Mouse (Mus musculus): ENCODE measurements around the gene Fars2.
"Not testable (repeated sequence)": the region's sequence is repeated elsewhere in the genome, so short reads cannot be mapped to it uniquely, and the experiment has no call there.

The Fars2 gene

DNA sequence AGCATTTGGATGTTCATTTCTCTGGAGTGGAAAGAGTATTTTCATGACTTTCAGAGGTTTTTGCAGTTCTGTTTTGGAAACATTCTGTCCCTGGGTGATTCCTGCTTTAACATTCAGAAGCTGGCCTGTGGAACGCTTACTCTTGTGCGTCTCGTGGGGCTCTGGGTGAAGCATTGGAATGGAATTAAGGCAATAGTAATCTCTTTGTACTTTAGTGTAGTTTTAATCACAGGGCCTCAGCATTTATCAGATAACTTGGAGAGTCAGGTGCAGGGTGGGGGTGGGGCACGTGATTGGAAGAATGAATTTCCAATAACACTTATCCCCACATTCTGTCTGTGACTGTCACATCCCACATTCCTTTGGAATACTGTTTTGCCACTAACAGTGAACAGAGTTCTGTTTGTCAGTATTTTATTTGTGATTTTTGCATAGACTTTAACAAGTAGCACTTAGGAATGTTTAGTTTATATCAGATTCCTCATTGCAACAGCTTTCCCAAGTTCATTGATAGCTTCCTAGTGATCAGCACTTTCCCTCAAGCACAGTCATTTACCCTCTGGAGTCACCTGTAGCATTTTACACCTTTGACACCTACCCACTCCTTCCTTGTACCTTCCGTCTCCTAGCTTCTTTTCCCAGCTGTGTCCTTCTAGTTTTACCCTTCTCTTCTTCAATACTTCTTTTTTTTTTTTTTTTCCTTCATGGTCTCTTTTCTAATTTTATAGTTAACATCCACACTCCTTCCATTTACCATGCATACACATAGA lies 23.2 kb downstream of the Fars2 start:
- in situ Hi-C loops (cut with MboI; ENCODE audit: low sequenced_read_pairs), result no loop called here

DNA sequence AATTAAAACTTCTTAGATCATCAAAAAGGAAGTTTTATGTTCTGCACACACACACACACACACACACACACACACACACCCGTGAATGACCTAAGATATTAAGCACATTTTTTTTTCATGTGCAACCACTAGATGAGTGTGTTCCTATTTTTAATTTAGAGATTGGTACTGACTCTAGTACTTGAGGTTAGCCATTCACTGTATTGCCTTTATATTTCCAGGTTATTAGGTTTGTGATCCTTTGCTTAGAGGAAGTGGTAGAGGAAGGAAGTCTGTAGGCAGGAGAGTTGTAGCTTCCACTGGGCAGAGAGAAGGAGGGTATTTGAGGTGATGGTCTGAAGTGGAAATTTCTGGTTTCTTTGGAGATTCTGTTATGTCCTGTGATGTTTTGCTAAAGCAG lies 28.4 kb downstream of the Fars2 start:
- in situ Hi-C loops (cut with MboI; ENCODE audit: low sequenced_read_pairs), result no loop called here

DNA sequence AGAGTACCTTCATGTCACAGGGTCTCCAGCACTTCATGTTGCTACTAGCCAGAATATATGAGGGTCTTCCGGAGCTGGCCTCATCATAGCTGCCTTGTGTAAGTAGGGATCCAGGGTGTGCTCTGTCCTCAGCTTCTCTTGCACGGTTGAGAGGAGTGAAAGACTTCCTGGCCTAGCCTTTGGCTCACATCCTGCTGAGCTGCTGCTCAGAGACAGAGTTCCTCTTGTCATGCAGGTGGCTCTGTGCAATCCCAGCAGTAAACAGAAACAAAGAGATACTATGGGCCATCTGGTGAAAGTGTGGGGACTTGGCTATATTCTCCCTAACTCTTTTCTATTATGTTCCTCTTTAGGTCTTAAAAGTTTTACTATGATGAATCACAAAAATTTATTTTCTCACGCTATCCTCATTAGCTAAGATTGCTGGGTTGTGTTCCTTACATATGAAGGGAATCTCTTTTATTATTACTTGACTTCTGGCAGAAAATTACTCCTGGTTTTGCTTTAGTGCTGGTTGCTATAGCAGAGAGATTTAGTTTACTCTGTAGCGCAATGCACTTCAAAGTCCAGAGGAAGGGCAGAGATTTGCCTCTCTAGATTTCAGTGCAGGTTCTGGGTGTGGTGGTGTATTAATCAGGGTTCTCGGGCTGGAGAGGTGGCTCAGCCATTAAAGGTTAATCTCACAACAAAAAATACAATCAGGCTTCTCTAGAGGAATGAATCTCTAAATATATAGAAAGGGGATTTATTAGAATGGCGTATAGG lies 32.1 kb downstream of the Fars2 start:
- in situ Hi-C loops (cut with MboI; ENCODE audit: low sequenced_read_pairs), result no loop called here

DNA sequence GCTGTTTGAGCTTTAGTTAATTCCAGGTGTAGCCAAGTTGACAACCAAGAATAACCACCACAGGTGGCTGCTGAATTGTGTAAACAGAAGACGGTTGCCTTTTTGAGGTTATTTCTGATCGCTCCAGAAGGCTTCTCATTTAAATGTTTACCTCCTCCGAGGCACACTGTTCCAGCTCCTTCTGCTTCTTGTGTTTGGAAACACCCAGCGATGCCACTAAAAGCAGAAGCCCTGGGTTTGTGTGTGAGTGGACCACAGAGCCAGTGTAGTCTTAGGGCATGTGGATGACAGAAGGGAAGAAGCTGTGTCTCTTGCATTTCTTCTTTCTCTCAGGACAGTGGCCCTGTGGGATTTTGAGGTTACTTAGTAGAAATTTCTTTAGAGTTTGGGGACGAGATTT lies 33.1 kb downstream of the Fars2 start:
- in situ Hi-C loops (cut with MboI; ENCODE audit: low sequenced_read_pairs), result no loop called here

DNA sequence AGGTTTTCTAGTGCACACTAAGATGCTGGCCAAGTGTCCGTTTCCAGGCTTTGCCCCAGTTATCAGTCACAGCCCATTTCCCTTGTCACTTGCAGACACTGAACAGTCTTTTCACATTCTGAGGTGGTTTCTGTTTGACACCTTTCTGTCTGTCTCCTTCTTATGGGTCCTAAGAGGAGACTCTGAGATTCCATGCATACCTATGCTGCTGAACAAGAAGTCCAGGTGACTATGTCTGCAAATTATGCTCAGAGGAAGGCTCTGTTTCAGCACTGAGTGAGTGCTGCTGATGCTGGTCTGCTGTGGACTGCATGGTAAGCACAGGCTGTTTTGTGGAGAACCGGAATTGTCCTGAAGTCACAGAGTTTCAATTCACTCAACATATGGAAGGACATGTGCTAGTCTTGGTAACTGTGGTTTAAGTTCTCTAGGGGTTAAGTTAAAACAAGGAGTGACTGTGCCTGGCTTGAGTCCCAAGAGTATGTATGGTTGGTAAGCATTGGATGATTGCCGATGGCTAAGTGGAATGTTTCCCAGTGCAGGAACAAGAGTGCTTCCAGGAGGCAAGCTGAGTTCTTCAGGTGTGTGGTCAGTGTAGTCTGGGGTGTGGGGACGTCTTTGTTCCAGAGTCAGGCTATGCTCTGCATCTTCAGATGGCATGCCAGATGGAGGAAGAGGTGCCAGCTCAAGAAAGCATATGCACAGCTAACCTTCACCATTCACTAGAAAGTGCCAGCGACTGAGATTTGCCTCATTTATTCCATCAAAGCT lies 35.7 kb downstream of the Fars2 start:
- in situ Hi-C loops (cut with MboI; ENCODE audit: low sequenced_read_pairs), result no loop called here

DNA sequence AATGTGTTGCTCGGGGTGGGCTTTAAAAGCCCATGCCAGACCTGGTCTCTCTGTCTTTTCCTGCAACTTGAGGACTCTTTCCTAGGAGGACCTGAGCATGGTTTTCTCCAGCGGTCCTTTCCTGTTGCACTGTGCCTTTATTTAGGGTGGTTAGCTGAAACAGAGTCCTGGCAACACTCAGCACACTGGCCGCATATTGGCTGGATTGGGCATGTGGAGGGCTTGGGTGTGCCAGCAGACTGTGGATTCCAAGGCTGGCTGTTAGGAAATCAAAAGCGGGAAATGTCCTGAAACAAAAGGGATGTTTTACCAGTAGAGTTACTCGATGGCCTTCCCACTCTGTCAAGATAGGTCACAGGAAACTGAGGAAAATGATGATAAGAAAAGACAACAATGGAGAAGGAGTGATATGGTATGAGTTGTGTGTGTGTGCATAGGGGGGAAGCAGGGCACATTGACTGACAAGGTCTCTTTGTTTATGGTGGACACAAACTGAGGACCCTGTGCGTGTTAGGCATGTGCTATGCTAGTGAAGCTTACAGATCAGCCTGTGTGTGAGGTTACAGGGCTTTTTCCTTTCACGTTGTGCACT lies 39.2 kb downstream of the Fars2 start:
- in situ Hi-C loops (cut with MboI; ENCODE audit: low sequenced_read_pairs), result no loop called here

DNA sequence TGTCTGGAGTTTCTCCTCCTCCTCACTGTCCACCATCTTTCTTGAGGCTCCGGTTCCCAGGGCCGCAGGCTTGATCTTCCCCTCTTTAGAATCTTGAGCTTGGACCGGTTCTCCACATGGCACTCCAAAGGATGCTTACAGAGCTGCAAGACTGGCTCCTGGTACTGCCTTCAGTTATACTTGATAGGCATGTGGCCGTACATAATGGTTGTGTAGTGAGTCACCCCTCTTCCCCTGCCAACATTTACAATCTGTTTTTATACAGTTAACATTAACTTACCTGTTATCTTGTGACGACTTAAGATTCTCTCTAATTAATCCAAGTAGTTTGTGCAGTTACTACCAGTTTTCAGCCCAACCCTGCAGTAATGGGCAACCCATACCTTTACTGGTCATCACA lies 46.2 kb downstream of the Fars2 start:
- in situ Hi-C loops (cut with MboI; ENCODE audit: low sequenced_read_pairs), result no loop called here

DNA sequence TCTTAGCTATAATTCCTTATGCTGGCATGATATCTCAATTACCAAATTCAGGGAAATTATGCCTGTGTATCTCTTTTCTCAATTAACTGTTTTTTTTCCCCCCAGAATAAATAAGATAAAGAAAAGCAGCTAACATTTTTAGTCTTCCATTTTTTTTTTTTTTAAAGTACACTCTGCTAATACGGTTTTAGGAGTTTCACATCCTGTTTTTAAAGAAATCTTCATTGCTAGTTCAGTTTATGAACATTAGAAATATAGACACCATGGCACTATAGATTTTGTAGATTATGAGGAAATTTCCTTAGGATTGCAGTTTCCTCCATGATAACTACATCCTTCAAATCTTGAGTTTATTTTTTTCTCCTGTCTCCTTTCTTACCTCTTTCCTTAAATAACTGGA lies 46.7 kb downstream of the Fars2 start:
- in situ Hi-C loops (cut with MboI; ENCODE audit: low sequenced_read_pairs), result no loop called here

DNA sequence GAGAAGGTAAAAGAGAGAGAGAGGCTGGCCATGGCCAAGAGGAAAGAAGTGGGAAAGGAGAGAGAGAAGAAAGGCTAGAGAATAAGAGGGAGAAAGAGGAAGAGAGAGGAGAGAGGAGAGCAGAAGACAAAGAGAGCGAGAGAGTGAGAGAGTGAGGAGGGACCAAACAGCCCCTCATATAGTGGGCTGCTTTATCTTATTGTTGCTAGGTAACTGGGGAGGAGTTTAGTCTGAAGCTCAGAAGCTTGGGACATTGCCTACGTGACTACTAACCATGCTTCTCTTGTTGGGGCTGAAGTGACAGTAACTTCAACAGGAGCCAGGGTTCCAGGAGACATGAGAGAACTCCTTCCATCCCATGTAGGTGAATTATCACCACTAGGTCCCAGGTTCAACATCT lies 55.8 kb downstream of the Fars2 start:
- in situ Hi-C loops (cut with MboI; ENCODE audit: low sequenced_read_pairs), result not testable (repeated sequence)

DNA sequence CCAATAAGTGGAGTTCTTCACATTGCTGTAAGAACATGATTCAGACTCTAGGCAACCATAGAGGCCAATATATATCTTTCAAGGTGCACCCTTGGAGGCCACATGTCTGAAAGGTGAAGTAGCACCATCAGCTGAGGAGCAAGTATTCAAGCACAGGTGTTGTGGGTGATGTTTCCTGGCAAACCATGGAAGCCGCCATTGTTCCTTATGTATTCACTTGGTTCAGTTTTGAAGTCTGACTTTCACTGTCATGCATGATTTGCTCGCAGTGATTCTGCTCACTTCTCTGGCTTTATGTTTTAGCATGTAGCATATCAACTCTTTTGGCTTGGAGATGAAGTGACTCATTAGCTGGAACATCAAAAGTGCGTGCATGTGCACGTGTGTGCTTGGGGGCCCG lies 56.9 kb downstream of the Fars2 start:
- in situ Hi-C loops (cut with MboI; ENCODE audit: low sequenced_read_pairs), result no loop called here

DNA sequence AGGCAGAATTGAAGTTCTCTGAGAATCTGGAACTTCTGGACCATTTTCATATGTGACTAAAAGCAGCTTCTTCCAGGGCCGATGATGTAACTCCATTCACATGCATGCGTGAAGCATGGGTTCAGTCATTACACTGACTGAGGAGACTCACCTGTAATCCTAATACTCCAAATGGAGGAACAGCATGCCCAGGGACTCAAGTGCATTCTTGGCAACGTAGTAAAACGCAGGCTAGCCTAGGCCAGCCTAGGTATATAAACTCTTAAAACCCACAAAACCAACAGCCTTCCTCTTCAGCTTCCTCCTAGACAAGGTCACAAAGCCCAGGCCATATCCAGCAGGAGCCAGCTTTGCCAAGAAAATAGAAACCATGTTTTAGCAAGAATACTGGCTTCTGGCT lies 57.6 kb downstream of the Fars2 start:
- in situ Hi-C loops (cut with MboI; ENCODE audit: low sequenced_read_pairs), result no loop called here

DNA sequence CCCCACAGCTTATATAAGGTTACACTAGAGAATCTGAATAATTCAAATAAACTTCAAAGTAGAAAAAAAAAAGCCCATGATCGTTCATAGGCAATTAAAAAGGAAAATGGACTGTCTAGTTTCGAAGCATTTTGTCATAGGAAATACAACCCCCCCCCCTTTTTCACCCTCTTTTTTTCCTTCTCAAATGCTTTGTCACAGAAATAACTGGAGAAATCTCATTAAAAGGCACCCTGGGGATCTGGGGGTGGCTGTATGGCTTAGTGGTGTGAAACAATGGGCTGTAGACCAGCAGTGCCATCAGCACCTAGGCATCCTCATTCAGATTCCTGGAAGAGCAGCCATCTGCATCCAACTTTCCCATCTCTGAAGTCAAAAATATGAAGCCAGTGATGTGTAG lies 64.0 kb downstream of the Fars2 start:
- in situ Hi-C loops (cut with MboI; ENCODE audit: low sequenced_read_pairs), result no loop called here

DNA sequence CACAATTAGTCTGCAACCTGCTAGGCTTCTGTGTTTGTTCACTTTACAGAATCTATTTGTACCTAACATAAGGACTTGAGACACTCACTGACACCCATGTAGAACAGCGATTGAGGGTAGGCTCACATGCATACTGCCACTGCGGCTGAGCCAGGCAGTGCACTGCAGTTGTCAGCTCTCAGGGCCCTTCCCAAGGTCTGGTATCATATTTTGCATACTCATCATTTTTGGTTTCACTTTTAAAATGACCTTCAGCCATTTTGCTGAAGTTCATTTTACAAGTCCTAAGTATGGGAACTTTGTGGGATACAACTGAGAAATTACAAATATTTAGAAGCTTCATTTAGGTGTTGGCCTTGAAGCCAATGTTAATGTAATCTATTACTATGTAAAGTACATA lies 73.4 kb downstream of the Fars2 start:
- in situ Hi-C loops (cut with MboI; ENCODE audit: low sequenced_read_pairs), result no loop called here

DNA sequence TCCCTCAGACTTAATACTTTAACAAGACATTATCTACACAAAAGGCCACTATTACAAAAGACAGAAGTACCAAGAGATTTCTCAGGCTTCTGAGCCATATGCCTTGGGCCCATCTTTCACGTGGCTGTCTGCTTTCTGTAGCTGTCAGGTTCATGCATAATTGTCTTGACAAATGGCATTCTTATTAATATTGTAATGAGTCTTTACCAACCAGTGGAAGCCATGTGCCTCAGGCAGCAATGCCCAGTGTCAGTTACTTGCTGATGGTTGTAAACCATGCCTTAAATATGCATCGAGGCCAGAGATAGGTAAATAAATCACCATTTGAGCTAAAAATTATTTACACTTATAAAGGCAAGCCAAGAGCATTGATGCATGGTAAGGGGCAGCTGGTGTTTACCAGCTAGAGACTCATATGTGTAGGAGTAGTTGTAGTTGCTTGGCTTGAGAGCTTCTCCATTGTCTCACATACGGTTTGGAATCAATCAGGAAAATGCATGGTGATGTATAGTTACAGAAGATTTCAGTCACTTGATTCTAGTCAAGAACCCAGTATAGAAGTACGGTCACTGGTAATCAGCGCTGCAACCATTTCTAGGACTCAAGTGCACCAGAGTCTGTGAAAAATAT lies 76.4 kb downstream of the Fars2 start:
- in situ Hi-C loops (cut with MboI; ENCODE audit: low sequenced_read_pairs), result no loop called here

DNA sequence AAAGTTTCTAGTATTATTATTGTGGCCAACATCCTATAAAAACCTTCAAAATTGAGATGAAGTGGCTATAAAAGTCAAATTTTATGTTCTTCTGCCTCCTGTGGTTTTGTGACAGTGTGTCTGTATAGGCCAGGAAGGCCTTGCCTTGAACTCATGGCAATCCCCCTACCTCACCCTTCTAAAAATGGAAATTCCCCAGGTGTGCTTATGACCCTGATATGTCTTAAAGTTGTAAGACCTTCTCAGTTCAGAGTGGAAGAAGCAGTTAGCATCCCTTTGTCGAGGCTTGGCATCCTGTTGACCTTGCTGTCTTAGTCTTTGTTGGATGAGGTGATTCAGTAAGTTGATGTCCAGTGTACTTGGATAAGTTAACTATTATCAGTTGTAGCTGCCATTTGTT lies 82.1 kb downstream of the Fars2 start:
- in situ Hi-C loops (cut with MboI; ENCODE audit: low sequenced_read_pairs), result no loop called here

DNA sequence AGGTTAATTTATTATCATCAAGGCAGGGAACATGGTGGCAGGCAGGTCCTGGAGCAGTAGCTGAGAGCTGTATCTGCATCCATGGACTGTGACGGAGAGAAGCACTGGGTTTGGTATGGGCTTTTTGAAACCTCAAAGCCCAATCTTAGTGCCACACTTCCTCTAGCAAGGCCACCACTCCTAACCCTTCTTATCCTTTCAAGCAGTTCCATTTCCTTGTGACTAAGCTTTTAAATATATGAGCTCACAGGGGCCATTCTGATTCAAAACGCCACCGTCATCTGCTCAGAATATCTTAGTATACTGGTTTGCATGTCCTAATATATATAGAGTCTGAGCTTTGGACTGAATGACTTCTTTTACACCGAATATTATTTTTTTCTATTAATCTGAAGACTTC lies 83.2 kb downstream of the Fars2 start:
- in situ Hi-C loops (cut with MboI; ENCODE audit: low sequenced_read_pairs), result no loop called here

DNA sequence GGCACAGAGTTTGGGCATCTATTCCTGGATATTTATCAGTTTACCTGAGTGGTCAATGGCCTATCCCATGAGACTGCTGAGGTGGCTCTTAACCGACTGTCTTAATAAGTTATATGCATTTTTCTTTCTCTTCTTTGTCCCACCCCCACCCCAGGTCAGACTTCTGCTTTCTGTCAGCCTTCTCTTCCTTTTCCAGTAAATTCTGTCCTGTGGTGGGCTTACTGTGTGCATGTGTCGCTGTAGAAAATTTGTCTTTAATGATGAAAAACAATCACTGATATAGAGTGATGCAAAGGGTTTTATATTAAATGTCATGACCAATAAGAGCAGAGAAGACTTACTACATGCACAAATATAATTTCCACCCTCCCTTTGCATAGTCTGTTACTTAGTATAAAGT lies 85.3 kb downstream of the Fars2 start:
- in situ Hi-C loops (cut with MboI; ENCODE audit: low sequenced_read_pairs), result no loop called here

DNA sequence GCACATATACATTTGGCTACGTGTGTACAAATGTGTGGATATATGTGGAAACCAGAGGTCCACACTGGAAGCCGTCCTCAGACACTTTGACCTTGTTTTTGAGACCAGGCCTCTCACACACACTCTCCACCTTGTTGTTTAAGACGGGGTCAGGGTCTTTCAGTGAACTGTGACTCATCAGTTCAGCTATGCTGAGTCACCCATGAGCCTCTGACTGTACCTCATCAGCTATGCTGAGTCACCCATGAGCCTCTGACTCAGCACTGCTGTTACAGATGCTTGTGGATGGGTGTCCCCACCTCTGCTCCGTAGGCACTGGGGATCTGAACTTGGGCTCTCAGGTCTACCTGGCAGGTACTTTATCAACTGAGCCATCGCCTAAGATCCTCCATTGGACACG lies 85.8 kb downstream of the Fars2 start:
- in situ Hi-C loops (cut with MboI; ENCODE audit: low sequenced_read_pairs), result no loop called here

DNA sequence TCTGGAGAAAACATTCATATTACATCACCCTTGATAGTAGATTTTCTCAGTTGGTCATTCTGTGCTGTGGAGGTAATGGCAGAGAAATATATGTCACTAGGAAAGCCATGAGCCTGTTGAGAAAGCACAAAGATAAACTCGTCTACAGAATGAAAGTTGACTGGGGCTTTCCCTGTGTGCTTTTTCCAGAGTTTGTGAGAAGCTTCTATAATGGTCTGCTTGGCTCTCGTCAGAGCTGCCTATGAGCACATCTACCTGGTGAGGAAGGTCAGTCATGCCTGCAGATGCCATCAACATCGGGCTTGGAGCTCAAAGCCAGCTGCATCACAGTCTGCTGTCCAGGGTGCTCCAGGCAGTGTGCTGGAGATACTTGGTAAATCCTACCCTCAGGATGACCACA lies 87.1 kb downstream of the Fars2 start:
- in situ Hi-C loops (cut with MboI; ENCODE audit: low sequenced_read_pairs), result no loop called here

DNA sequence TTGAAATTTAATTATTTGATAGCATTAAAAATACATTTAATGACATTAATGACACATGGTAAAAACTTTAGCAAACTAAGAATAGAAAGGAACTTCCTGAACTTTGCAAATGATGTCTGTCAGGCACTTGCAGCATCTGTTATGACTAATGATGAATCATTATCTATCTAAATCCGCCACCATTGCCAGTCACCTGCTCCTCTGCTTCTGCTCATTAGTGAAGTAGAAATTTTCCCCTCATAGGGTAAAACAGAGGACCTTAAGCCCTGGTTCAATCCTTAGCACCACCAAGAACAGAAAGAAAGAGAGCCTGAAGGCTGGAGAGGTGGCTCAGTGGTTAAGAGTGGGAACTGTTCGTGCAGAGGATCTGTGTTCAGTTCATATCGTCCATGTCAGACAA lies 93.8 kb downstream of the Fars2 start:
- in situ Hi-C loops (cut with MboI; ENCODE audit: low sequenced_read_pairs), result no loop called here

DNA sequence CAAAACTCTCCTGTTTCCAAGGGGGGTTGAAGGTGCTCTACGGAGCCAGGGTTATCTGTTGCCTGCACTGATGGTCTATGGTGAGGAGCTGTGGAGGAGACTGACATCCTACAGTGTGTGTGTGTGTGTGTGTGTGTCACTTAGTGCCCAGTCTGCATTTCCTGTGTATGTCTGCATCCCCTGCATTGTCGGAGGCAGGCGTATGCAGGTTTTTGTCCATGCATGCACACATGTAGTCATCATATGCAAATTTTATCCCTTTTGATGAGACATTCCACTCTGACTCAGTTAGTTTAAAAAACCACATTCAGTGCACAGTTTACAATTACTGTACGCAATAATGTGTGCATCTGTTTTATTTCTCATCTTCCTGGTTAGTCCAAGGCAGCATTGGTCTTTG lies 96.8 kb downstream of the Fars2 start:
- in situ Hi-C loops (cut with MboI; ENCODE audit: low sequenced_read_pairs), result no loop called here

All from CH12F3 (cell line).